Mouse (Mus musculus): ENCODE results near the gene Mybpc1. TPM values are rescaled to one million over a fixed set of nuclear protein-coding genes. Genes with fewer than 3 reads are reported as not detected.
"Not testable (repeated sequence)": the region's sequence is repeated elsewhere in the genome, so short reads cannot be mapped to it uniquely, and the experiment has no call there.

Mybpc1 gene
- total RNA-seq, 4 experiments from 2014 or later, result 2.2 to 3.3 (median 2.6) TPM

GRCm38 (mm10) chr10:88496864-88497564 is 107.9 kb downstream of the Mybpc1 start:
- DNase-seq (ENCODE audit: low spot score in 2 of 2), result no peak

DNA sequence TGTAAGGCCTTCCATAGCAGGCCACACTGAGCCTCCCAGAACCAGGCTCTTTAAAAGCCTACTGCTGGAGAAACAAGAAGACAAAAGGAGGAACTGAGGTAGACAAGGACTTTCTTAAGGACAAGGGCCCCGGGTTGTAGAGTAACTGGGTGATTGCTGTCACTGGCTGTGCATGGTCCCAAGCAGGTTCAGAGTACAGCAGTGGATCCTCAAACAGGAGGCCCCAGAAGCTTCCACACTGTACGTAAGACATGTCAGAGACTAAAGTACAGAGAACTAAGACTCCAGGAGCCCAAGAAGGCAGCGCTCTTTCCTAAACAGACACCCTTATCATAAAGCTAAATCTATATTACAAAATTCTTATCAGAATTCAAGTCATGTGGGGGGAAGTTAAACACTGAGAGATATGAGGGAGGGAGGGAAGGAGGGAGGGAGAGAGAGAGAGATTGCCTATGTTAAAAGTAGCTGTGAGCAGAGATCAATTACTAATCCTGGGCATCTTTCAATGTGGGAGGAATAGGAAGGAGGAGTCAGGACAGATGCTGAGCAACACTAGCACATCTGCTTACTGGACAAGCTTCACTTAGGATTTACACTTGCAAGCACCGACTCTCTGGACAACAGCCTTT is 109.9 kb downstream of the Mybpc1 start:
- DNase-seq (ENCODE audit: low spot score in 2 of 2), result no peak

DNA sequence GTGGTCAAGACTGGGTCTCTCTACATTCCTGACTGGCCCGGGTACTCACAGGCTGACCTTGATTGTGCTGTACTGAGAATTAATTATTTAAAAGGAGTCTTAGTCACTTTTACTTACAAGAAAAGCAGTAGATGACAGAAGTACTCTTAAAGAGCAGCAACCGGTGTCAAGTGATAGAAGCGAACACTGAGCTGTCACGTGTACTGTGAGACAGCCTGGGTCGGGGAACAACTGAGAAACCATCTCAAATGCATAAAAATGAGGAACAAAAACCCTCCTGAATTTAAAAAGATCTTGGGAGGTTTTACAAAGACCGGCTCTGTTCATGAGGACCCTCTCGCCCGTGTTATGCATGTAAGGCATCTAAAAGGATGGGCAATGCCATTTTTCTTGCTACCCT is 112.3 kb downstream of the Mybpc1 start:
- DNase-seq (ENCODE audit: low spot score in 2 of 2), result no peak

DNA sequence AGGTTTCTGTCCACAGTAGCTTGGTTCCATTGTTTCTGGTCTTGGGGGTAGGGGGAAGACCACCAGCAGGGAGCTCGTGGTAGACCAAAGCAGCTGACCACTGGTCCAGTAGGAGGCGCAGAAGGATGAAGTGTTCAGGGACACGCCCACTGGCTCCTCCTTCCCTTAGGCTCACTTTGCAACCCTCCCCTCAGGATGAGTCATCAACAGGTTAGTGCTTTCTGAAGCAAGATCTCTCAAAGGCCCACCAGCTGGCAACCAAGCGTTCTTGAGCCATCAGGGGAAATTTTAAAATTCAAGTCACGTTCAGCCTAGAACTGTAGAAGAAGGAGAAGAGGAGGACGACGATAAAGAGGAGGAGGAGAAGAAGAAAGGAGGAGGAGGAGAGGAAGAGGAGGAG is 113.3 kb downstream of the Mybpc1 start:
- no peak for DNase-seq (ENCODE audit: low spot score in 2 of 2)

GRCm38 (mm10) chr10:88488629-88489028 is 116.3 kb downstream of the Mybpc1 start:
- DNase-seq (ENCODE audit: low spot score in 2 of 2), result no peak

GRCm38 (mm10) chr10:88482866-88483265 is 122.1 kb downstream of the Mybpc1 start:
- not testable (repeated sequence) for DNase-seq (ENCODE audit: low spot score in 2 of 2)

Other genes with a start within 250 kb of the Mybpc1 start
- gene Dram1, start 226.1 kb downstream of the Mybpc1 start, total RNA-seq (2022), result 1 to 10 TPM; 1.0 to 1.7 (median 1.6) TPM
- gene Gnptab, start 226.0 kb downstream of the Mybpc1 start, total RNA-seq (2022), result 10 to 100 TPM; 68.7 to 78.3 (median 75.5) TPM
- gene Sycp3, start 145.6 kb downstream of the Mybpc1 start, total RNA-seq (2022), result 1 to 10 TPM; 1.0 to 1.6 (median 1.1) TPM
- gene Chpt1, start 101.1 kb downstream of the Mybpc1 start, total RNA-seq (2022), result 10 to 100 TPM; 43.7 to 52.5 (median 46.0) TPM
- gene Spic, start 79.9 kb upstream of the Mybpc1 start, total RNA-seq (2022), result not detected
- 100 to 1,000 TPM; 124 to 140 (median 133) TPM for gene Arl1, start 125.7 kb upstream of the Mybpc1 start, total RNA-seq (2022)
- 10 to 100 TPM; 22.6 to 33.9 (median 27.3) TPM for gene Utp20, start 221.7 kb upstream of the Mybpc1 start, total RNA-seq (2022)

All from layer of hippocampus, adult 8-10 months (tissue).